Mouse (Mus musculus) intestine, postnatal 0 days (tissue): ENCODE results near the gene Cited4. TPM values are rescaled to one million over a fixed set of nuclear protein-coding genes. Genes with fewer than 3 reads are reported as not detected.
A peak's percentile ranks its signal among the peaks of the same experiment; 100 is the strongest.

Source experiments
- ATAC-seq: fragments of 200-750 bp; cut with Nextera tagmentation; 2 replicates; pipeline ENCODE4 v1.8.0; 2017; ENCODE audit warnings: mild to moderate bottlenecking, moderate TSS enrichment, moderate library complexity
- H3K27ac ChIP-seq: fragments of 300-500 bp; sonication (generic); 2 replicates; pipeline ENCODE4 v1.5.1; 2014; ENCODE audit warnings: mild to moderate bottlenecking, low read depth, low read length, moderate library complexity
- H3K27me3 ChIP-seq: fragments of 300-500 bp; sonication (generic); replicated peaks from 2 replicates; pipeline ENCODE4 v1.6.1; 2014; ENCODE audit warnings: low read length, mixed read lengths; ENCODE audit not compliant: control insufficient read depth, insufficient read depth
- H3K36me3 ChIP-seq: fragments of 300-500 bp; sonication (generic); 2 replicates; pipeline ENCODE4 v1.6.1; 2014; ENCODE audit warnings: mild to moderate bottlenecking, moderate library complexity; ENCODE audit not compliant: control insufficient read depth, insufficient read depth
- H3K4me1 ChIP-seq: fragments of 300-500 bp; sonication (generic); replicated peaks from 2 replicates; pipeline ENCODE4 v1.6.1; 2014; ENCODE audit warnings: antibody characterized with exemption, low read length, mixed read lengths; ENCODE audit not compliant: control insufficient read depth, insufficient read depth
- H3K4me2 ChIP-seq: fragments of 300-500 bp; sonication (generic); replicated peaks from 2 replicates; pipeline ENCODE4 v1.6.1; 2014; ENCODE audit warnings: low read depth, mild to moderate bottlenecking, moderate library complexity
- H3K4me3 ChIP-seq: fragments of 300-500 bp; sonication (generic); 2 replicates; pipeline ENCODE4 v1.5.1; 2014; ENCODE audit warnings: low read depth, low read length
- H3K9ac ChIP-seq: fragments of 300-500 bp; sonication (generic); 2 replicates; pipeline ENCODE4 v1.6.1; 2014; ENCODE audit warnings: mild to moderate bottlenecking, low read depth, low read length
- H3K9me3 ChIP-seq: fragments of 300-500 bp; sonication (generic); 2 replicates; pipeline ENCODE4 v1.6.1; 2016; ENCODE audit warnings: mixed run types; ENCODE audit not compliant: control insufficient read depth
- CTCF ChIP-seq: sonication (generic); IDR thresholded peaks from 2 replicates; pipeline ENCODE4 v1.5.1; 2016; ENCODE audit warnings: low read depth, mild to moderate bottlenecking, control low read depth, antibody characterized with exemption, moderate library complexity
- WGBS: fragments of 180-500 bp; shearing (Covaris S2); extraction: QIAGEN DNeasy Blood & Tissue Kit; methylation state at CpG from one replicate; pipeline ENCODE4 v1.1.7; 2014; 5-methylcytosine and 5-hydroxymethylcytosine counted together
- polyA plus RNA-seq: library from polyadenylated mRNA; unstranded; fragments of >200 nt; fragmentation: Nextera tagmentation; extraction: Ambion mirVana; gene quantifications from 2 replicates; pipeline ENCODE4 v1.2.1, GENCODE M21; 2015

The Cited4 gene
- polyA plus RNA-seq, 1 experiment from 2014 or later: 1.7 TPM

DNA sequence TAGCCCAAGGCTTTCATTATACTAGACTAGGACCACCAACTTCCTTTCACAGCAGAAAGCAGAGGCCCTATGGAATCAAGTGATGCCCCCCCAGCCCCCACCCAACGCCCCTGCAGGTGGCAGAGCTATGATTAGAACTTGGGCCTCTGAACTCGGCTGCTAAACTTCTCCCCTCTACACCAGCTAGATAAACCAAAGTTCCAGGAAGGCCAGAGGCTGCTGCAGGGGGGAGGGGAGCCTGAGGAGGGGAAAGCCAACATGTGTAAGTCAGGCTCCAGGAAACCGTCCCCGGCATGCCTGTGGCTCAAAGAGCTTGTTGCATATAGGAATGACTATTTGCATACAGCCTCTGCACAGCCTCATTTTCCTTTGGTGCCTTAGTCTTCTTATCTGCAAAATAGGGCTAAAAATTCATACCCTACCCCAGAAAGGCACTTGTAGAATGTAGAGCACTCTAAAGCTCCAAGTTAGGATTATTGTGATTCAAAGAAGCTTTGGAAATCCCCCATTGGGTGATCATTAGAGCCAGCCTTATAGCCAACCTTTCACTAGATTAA lies 1.1 kb upstream of the Cited4 start:
- Histone ChIP-seq H3K36me3 (no peaks in the 10 kb centered on the region), H3K4me1 (0 out of 2 replicates have a peak, but pooled peaks cover 5% of the 10 kb centered on the region), H3K9ac (no peak overlapping the region), H3K9me3 (no peaks in the 10 kb centered on the region), H3K27me3 (no peaks in the 10 kb centered on the region), H3K4me3 (no peak overlapping the region), H3K4me2 (no peak overlapping the region), H3K27ac (no peak overlapping the region)
- no peak for TF ChIP-seq CTCF
- 52% methylated on average over 4 of the region's 4 CpGs for WGBS
- no peak for ATAC-seq

DNA sequence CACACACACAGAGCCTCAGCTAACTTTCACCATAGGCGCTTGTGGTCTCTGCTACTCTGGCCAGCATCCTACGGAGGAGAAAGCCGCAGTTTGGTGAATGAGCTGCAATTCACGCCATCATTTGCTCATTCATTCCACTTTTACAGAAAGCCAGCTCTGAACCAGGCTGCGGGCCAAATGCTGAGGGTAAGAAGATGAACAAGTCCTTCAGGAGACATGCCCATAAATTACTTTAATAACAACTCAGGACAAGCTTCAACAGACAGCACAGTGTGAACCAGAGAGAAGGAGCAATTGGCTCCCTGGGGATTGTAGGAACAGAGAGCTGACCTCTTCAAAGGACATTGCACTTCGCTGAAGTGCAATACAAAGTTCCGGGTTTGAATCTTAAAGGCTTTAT lies 590 bp upstream of the Cited4 start:
- no peak overlapping the region for H3K4me2 ChIP-seq
- no peak for TF ChIP-seq CTCF
- ATAC-seq: no peak

DNA sequence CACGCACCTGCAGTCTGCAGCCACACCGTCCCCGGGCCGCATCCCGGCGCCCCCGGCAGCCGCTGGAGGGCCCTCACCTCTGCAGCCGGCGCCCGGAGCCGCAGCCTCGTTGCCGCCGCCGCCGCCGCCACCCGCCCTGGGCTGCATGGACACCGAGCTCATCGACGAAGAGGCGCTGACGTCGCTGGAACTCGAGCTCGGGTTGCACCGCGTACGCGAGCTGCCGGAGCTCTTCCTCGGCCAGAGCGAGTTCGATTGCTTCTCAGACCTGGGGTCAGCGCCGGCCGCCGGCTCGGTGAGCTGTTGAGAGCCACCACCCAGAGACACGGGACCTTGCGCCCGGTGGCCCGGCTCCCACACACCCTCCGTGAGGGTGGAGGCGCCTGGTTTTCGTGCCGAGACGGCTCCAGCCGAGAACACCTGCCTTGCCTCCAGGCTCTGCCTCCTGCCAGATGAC lies 701 bp downstream of the Cited4 start:
- Histone ChIP-seq H3K4me3 (peak overlapping the region; percentile 63), H3K4me2 (peak overlapping the region; percentile 100), H3K9ac (peak overlapping the region; percentile 60), H3K4me1 (0 out of 2 replicates have a peak, but pooled peaks cover 5% of the 10 kb centered on the region), H3K9me3 (no peaks in the 10 kb centered on the region), H3K27me3 (no peaks in the 10 kb centered on the region), H3K27ac (no peak overlapping the region), H3K36me3 (no peaks in the 10 kb centered on the region)
- peak; percentile 50 for ATAC-seq
- TF ChIP-seq CTCF: no peak
- under 1% methylated on average over 50 of the region's 50 CpGs for WGBS

More for the DNA sequence above, 590 bp upstream of the Cited4 start:
- no peak overlapping the region for H3K9ac ChIP-seq
- no peak overlapping the region for H3K4me3 ChIP-seq
- 67% methylated on average over 7 of the region's 7 CpGs for WGBS
- H3K27me3 ChIP-seq: no peaks in the 10 kb centered on the region
- H3K9me3 ChIP-seq: no peaks in the 10 kb centered on the region
- no peaks in the 10 kb centered on the region for H3K36me3 ChIP-seq
- H3K27ac ChIP-seq: no peak overlapping the region
- H3K4me1 ChIP-seq: 0 out of 2 replicates have a peak, but pooled peaks cover 5% of the 10 kb centered on the region

DNA sequence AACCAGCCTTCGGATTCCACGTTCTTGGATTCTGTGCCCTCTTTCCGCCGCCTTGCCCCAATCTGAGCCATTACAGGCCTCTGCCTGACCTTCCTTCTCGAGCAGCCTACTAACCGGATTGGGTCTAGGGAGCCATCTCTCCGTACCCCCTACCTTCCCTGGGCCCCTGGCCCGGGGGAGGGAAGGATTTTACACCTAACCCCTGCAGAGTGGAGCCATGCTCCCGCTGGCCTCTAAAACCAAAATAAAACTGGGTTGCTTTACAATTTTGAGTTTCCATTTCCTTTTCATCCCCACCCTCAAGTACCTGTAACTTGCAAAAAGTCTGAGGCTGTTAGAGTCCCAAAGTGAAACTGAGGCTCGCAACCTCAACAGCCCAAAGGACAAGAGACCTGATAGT lies 1.2 kb downstream of the Cited4 start:
- Histone ChIP-seq H3K36me3 (no peaks in the 10 kb centered on the region), H3K27ac (no peak overlapping the region), H3K4me3 (peak overlapping the region; percentile 63), H3K9ac (peak overlapping the region; percentile 60; the same call in 1 of the 2 replicates), H3K4me1 (0 out of 2 replicates have a peak, but pooled peaks cover 5% of the 10 kb centered on the region), H3K4me2 (peak overlapping the region; percentile 100), H3K9me3 (no peaks in the 10 kb centered on the region), H3K27me3 (no peaks in the 10 kb centered on the region)
- no peak for ATAC-seq
- no peak for TF ChIP-seq CTCF
- 34% methylated on average over 10 of the region's 10 CpGs for WGBS

DNA sequence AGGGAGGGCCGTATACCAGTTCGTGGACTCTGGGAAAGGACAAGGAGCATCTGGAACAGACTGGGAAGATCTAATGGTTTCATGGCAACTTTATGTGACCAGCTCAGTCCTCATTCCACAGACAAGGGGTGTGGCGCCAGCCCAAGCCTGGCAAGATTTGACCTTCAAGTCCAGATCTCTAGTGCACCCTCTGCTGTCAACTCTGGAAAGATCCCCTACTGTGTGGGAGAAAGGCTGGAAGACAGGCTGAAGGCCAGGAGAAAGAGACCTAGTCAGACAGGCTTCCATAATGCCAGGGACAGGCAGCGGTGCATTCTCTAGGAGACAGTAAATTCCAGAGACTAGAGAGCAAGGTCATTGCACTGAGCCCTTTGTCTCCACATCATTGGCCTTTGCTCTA lies 2.2 kb downstream of the Cited4 start:
- H3K9ac ChIP-seq: no peak overlapping the region
- no peaks in the 10 kb centered on the region for H3K27me3 ChIP-seq
- 87% methylated on average over 4 of the region's 4 CpGs for WGBS
- ATAC-seq: no peak
- TF ChIP-seq CTCF: peak; percentile 44
- H3K27ac ChIP-seq: no peak overlapping the region
- H3K4me2 ChIP-seq: no peak overlapping the region
- H3K36me3 ChIP-seq: no peaks in the 10 kb centered on the region
- H3K9me3 ChIP-seq: no peaks in the 10 kb centered on the region
- no peak overlapping the region for H3K4me3 ChIP-seq
- H3K4me1 ChIP-seq: 0 out of 2 replicates have a peak, but pooled peaks cover 5% of the 10 kb centered on the region

DNA sequence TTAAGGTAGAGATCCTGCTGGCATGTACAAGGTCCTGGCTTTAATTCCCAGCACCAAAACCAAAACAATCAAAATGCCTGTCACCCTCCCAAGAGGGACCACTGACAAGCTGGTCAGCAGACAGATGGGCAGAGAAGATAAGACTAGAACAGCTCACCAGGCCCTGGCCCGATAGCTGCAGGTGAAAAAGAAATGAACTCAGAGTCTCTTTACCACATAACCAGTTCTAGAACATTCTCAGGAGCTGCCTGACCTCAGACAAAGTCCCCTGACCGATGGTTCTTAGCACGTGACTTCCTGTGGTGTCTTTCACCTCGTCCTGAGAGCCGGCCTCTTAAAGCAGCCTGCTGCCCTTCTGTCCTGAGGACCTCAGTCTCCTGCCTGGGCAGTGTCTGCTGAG lies 3.2 kb downstream of the Cited4 start:
- H3K27ac ChIP-seq: no peak overlapping the region
- ATAC-seq: no peak

More for the DNA sequence above, 3.2 kb downstream of the Cited4 start:
- no peaks in the 10 kb centered on the region for H3K9me3 ChIP-seq
- TF ChIP-seq CTCF: no peak
- 70% methylated on average over 5 of the region's 5 CpGs for WGBS
- no peaks in the 10 kb centered on the region for H3K36me3 ChIP-seq
- no peak overlapping the region for H3K9ac ChIP-seq
- no peaks in the 10 kb centered on the region for H3K27me3 ChIP-seq
- H3K4me2 ChIP-seq: no peak overlapping the region
- H3K4me3 ChIP-seq: no peak overlapping the region
- 0 out of 2 replicates have a peak, but pooled peaks cover 5% of the 10 kb centered on the region for H3K4me1 ChIP-seq
